Mouse (Mus musculus) megakaryocyte, adult 5-6 weeks (primary cell): Measurements from ENCODE around the gene Reep3. TPM values are rescaled to one million over a fixed set of nuclear protein-coding genes. Genes with fewer than 3 reads are reported as not detected.
A peak's percentile ranks its signal among the peaks of the same experiment; 100 is the strongest.

Source experiments
- ATAC-seq: 2 replicates; pipeline ENCODE4 v1.8.0; 2016; ENCODE audit warnings: mild to moderate bottlenecking, inconsistent platforms; ENCODE audit not compliant: poor library complexity, severe bottlenecking
- total RNA-seq, 2 experiments: library from RNA; stranded (forward) in 1 of 2; stranded (reverse) in 1 of 2; fragments of 153-499, 151-499 nt in 1 of 2; fragments of 221-1000, 200-1000 nt in 1 of 2; gene quantifications; 2 replicates each; pipeline versions ENCODE4 v1.2.3 to v1.2.4; 2015 to 2017

The Reep3 gene
- total RNA-seq, 2 experiments from 2014 or later, result 46.7 to 101 TPM

DNA sequence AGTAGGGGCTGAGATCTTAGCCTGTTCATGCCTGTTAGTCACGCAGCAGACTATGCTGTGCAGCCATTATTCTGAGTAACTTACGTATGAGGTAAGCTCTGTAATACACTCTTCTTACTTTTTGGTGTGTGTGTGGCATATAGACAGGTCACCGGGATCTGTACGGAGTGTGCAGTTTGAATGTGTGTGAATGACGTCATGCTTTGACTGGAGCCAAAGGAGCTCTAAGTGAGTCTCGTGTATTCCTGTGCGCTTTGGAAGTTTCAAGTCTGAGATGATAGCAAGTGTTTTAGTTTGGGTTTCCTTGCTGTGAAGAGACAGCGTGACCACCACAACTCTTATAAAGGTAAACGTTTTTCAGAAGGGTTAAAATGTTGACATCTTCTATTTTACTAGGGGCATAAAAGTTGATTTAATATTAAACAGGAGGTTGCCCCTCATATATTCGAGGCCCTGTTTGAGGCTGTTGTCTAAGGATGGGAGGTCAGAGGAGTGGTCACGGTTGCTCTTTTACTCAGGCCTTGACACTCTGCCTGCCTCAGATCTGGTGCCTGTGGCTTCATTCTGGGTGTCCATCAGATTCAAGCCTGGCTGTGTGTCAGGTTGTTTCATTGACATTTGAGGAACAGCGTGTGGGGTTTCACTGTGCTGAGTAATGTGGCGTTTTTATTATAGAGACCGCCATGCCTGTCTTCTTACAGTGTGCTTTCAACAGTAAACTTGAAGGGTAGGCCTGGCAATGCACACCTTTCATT, 14.5 kb upstream of the Reep3 start:
- no peak for ATAC-seq

DNA sequence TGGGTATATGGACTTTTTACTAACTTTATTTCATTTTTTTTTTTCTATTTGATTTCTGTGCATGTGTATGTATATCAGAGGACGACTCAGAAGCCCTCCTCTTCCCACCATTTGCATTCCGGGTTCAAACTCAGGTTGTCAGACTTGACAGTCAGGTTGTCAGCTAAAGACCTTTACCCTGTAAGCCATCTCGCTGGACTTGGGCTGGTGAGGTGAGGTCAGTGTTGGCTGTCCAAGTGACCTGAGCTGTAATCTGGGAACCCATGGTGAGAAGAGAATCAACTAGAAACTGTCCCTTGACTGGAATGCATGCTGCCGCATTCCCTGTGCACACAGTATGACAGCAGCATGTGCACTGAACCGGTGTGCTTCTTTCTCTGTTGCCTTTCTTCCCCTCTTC, 12.9 kb upstream of the Reep3 start:
- no peak for ATAC-seq

DNA sequence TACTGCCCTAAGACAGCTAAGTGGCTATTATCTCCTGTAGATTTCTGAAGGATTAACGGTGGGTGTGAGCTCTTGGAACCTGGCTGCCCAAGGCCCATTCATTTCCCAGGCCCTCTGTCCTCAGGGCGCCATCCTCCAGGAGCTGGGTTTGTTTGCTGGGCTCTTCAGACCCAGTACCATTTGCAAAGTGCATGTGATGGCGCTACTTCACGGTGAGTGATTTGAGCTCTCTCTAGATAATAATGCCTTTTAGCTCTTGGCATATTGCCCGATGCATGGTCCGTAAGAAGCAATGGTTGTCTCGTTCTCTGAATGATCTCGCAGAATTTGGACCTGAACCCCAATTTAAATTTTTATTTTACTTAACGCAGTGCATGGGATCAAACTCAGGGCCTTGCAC, 11.4 kb upstream of the Reep3 start:
- no peak for ATAC-seq

DNA sequence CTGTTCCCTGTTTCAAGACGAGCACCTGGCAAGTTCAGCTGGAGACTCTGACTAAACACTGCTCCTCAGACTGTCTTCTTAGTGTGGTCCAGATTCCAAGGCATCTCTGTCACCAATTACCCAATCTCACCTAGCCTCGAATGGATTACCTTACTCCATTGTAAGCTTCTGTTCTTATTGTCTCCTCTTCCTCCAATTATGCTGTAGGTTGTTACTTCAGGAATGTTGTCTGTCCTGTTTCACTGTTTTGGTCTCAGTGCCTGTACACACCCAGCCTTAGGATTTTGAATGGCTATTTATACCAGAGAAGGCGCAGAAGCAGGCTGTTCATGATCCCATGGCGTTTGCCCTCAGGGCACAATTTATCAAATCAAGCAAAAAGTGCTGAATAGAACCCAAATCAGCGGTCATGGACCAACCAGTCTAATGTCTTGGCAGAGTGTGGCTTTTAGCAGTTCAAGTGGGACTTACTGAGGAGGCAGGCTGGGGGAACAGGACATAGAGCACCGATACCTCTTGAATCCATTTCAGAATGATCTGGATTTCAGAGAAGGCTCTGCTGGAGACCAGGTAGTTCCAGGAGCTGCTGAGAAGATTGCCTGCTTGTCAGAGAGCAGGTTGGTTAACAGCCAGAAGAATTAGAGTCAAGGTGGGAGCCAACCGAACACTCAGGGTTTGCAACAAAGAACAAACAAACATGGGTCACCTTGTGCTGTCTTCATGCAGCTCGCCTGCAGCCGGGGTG, 10.4 kb upstream of the Reep3 start:
- no peak for ATAC-seq

DNA sequence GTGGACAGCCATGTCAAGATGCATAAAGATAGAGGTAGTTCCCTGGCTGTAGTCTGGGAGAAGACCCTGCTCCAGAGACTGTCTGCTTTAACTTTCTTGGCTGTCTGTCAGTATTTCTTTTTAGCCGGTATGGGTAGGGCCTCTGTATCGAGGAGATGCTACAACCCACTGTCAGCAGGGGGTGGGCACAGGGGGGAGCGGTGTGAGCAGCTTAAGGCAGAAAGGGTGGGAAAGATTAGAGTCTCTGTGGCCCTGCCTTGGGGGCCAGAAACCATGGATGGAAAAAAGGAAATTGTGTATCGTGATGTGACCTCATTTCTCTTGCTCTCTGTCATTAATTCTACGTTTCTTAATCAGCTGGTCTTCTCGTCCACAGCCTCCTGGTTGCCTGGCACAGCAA, 9.7 kb upstream of the Reep3 start:
- ATAC-seq, result no peak

DNA sequence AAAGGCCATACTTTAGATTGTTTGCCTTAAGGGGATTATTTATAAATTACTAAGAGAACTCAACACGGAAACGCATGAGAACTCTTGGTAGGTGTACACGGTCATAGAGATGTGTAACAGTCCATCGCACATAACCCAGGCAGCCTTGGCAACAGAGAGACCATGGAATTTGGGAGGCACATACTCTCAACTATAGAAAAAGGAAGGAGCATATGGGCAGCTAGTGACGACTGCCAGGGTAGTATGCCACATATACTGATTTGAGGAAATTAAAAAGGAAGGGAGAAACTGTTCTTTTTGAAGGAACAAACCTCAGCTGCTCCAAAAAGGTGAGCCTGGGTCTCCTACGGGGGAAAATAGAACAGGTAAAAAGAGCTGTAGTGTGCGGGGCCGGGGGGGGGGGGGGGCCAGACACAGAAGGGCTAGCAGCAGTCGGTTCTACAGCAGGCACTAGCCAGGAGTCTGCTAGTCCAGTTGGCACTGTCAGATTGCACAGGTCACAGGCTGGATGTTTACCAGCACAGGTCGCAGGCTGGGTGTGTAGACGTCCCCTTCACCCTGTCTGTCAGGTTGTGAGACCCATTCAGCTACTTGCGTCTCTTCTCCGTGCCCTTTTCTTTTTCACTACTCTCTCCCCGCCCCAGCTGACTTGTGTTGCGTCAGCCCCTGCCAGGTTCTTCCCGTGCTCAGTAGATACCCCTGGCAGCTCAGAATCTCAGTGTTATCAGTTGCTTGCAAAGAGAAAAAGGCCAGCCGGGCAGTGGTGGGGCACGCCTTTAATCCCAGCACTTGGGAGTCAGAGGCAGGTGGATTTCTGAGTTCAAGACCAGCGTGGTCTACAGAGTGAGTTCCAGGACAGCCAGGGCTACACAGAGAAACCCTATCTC, 8.8 kb upstream of the Reep3 start:
- peak; percentile 48 for ATAC-seq

DNA sequence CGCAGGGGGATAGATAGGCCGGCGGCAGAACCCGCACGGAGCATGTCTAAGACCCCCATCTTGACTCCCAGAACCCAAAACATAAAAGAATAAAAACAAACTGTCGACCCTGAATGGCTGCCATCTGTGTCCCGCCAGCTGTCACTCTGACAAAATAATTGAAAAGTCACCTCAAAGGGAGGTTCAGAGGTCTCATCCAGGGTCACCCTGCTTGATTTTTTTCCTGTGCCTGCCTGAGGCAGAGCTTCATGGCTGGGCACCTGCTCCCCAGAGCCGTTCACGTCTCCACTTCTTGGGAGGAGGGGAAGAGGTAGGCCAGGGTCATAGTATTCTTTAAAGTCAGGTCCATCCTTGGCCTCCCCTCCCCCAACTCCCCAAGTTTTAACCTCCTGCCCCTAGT, 7.8 kb upstream of the Reep3 start:
- no peak for ATAC-seq

DNA sequence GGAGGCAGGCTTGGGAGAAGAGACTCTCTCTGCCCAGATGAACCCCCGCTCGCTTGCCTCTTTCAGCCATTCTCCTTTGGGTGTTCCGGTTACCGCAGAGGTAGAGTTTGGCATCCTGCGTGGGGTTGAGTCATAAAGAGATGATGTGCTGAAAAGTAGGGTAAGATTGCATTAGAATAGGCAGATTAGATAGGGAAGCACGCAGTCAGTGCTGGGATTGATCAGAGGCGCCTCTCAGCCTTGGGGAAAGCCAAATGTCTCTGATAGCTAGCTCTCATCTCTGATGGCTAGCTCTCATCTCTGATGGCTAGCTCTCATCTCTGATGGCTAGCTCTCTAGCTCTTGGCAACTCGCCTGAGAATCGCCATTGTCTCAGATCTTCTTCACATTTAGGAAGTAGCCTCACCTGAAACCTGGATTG, 4.1 kb upstream of the Reep3 start:
- no peak for ATAC-seq

DNA sequence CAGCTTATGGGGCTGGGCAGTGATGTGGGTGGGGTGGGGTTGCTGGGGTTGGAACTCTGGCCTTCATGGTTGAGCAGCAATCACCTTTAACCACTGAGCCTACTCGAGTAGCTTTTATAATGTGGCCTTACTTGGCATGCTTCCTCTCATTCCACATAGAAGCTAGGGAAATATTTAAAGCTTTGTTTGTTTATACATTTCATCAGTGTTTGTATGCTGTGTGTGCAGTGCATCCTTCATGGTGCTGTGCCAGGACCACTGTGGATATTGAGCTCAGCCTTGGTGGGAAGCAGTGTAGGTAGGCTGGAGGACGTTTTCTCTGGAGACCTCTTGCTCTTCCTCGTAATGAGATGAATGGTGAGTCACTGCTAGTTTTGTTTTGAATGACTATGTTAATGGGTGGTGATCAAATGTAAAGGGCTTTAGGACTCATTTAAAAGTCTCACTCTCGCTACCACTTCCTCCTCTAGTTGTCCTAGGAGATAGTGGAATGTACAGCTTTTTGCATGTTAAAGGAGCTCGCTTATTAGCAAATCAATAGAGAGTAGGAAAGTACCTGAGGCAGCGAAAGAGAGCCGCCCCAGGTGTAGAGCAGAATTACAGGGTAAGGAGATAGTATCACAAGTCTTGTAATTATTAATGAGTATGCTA, 3.4 kb upstream of the Reep3 start:
- ATAC-seq, result no peak

DNA sequence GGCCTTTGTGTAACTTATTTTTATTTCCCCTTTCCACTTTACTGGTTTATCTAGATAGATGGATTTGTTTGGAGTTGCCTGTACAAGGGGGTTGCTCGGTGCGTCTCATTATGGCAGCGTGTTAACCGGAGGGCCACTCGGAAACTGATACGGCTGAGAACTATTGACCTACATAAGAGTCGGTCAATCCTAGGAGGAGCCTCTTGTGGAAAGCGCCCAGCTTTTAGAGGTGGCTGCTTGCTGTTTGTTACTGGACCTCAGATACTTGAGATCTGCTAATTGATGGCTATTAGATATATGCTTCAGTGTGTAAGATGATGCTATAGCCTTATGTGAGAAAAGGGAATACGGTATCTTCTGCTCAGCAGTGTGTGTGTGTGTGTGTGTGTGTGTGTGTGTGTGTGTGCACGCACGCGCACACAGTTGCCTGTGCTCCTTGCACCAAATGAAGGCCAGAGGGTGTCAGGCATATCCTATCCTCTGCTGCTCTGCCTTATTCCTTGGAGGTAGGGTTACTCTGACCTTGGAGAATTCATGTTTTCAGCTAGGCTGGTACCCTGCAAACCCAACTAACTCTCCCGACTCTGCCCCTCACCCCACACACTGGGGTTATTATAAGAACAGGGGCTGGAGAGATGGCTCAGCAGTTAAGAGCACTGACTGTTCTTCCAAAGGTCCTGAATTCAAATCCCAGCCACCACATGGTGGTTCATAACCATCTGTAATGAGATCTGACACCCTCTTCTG, 2.6 kb upstream of the Reep3 start:
- ATAC-seq, result no peak

DNA sequence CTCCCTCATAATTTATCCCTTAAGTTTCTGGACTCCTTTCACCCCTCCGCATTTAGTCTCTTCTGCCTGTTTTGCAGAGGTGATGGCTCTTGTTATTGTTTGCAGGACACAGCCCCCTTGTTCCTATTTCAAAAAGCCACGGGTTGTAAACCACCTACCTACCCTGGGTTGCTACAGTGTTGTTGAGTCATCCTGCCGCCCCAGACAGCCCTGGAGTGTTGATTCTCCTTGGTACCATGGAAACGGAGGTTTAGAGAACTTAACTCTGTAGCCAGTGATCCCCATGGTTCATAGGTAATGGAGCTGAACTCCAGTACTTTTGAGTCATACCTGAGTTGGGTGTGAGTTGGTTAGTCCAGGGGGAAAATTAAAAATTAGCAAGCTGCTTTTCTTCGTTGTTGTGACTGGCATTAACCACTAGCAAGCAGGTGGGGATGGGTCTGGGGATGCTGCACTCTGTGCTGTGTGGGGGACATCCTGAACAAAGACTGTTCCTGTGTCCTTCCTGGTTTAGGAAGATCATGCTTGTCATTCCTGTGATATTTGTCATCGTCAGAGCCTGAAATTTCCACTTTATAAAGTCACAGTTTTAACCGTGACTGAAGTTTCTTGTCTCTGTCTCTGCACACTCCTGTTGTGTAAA, 1.8 kb upstream of the Reep3 start:
- ATAC-seq, result peak; percentile 66

DNA sequence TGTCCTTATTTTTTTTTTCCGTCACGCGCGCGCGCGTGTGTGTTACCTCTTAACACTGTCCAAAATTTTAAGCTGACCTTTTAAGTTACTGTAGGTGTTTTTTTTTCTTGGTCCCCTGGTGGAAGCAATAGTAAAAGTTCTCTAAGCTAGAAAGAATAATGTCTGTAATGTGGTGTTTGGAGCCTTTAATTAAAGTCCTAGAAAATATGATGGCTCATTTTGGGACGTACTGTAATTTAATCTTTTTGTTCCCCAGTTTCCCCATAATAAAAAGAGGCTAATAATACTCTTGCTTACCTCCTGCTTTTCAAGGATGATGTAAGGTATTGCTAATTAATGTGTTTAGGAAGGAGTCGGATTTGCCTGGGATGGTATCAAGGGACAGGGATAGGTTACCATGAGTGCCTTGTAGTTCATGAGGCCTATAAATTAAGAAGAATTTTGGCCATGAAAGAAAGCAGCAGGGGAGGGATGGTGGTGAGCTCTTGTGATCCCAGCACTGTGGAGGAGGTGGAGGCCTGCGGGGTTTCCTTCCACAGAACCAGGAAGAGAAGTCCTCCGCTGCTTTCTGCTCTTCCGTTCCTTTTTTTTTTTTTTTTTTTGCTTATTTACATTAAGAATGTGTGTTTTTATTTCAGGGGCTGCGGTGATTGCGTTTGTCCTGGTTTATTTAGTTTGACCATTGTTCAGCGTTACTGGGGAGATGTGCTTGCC, 849 bp upstream of the Reep3 start:
- ATAC-seq, result no peak

DNA sequence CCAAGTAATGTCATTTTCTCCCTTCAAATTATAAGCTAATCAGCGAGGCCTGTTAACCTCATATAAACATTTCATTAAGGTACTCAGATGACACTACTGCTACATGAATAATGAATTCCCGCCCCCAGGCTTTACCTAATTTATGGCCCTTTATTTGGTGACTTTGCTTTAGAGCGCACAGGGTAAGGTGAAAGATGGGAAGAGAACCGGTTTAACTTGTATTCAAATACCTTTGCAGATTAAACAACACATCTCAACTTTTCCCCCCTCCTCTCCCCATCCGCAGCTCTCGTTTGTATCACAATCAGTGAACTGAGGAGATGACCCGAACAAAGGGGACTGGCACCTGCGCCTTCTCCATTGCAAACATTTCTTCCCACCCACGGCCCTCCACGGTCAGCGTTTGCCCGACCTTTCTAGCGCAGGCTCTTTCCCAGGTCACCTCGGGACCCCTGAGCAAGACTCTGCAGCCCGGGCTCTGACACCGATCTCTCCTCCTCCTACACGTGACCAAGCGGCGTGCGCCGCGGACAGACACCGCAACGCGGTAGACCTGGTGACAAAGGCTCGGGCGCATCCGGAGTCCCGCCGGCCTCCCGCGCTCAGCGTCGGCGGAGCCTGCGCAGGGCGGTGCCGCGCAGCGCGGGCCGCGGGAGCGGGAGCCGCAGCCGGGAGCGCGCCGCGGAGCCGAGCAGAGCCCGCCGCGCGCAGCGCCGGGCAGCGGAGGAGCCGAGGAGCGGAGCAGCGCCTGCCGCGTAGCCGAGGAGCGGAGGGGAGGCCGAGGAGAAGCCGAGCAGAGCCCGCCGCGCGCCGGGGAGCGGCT, 736 bp downstream of the Reep3 start, which contains the start of gene Jmjd1c:
Gene Jmjd1c, plus strand, starts transcription at position 328 of the 823 bp plus-strand sequence.
- peak; percentile 64 for ATAC-seq

DNA sequence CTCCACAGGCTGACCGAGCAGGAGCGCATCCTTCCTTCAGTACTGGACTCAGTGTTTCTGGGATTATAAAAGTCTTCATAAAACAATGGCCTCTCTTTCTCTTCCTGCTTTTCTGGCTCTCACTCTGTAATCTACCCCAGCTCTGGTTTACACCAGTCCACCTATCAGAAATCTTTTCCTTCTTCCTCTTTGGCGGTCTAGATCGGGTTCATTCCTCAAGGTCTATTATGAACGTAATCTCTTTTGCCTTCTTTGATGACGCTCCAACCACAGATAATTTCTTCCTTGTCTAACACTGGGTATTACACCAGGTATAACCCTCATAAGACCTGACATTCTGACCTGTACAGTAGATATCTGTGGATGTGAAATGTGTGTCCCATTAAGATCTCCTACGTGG, 1.8 kb downstream of the Reep3 start:
- ATAC-seq, result peak; percentile 14; the same call in 1 of the 2 replicates

DNA sequence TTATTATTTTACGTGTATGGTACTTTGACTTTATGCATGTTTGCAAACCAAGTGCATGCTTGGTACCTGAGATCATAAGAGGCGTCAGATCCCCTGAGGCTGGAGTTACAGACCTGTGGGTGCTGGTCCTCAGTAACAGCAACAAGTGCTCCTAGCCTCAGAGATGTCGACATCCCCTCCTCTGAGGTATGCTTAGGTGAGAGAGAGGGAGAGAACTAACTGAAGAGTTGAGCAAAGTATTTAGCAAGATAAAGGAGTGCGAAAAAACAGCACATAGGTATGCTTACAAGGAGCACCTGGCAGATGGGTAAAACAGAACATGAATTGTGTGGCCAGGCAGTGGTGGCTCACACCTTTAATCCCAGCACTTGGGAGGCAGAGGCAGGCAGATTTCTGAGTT, 6.1 kb downstream of the Reep3 start:
- ATAC-seq, result no peak

DNA sequence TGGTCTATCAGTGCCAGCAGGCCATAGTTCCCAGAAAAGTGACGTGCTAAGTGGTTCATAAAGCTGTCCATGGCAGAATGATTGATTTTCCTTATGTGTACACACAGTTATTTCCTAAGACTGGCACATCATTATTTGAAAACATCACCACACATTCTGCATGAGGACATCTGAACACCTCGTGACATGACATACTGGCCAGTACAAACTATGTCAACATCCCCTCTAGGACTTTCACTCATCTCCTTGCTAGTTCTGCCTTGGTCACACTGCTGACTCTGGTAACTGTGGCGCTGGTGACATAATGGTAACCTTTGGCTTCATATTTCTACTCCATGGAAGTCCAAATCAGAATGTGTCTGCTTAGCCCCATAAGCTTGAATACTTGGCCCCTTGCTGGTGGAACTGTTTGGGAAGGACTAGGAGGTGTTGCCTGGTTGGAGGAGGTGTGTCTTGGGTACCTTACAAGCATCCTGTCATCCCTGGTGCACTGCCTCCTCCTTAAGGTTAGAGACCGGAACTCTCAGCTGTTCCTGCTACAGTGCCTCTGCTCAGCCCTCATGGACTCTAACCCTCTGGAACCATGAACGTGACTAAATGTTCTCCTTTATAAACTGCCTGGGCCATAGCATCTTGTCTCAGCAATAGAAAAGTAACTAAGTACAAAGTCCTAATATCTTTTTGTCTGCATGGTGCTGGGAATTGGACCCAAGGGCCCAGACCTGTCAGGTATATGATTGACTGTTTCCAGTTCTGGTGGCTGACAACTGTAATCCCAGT, 9.1 kb downstream of the Reep3 start:
- ATAC-seq, result no peak

DNA sequence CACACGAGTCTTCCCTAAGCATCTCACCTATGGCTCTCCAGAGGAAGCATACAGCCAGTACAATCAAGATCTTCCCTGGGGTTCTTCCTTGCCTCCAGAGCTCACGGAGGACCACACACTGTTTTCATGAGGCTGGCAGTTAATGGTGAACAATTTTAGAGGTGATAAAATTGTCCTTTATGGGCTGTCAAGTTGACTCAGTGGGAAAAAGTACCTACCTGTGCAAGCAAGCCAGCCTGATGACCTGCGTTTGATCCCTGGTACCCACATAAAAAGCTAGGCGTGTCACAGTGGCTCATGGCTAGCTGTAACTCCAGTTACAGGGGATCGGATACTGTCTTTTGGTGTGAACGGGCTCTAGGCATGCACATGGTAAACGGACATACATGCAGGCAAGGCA, 10.8 kb downstream of the Reep3 start:
- no peak for ATAC-seq
